Mouse (Mus musculus): Measurements from ENCODE around the gene Slc4a11. TPM values are rescaled to one million over a fixed set of nuclear protein-coding genes. Genes with fewer than 3 reads are reported as not detected.

Slc4a11 gene
- polyA plus RNA-seq, 1 experiment from 2014 or later: 0.53 TPM

- Histone ChIP-seq H3K27ac (no peak overlapping the region), H3K4me3 (ENCODE audit: inconsistent target) (no peak overlapping the region), H3K36me3 (ENCODE audit: inconsistent target) (peaks cover 6% of the 10 kb centered on the region; the same call in 1 of the 2 replicates), H3K79me2 (ENCODE audit: inconsistent target) (no peaks in the 10 kb centered on the region)
- WGBS (ENCODE audit: missing documents): 91% methylated on average over 9 of the region's 9 CpGs
Observed at GRCm38 (mm10) chr2:130704040-130705001, 7.0 kb upstream of the Slc4a11 start.

- WGBS (ENCODE audit: missing documents): 38% methylated on average over 9 of the region's 14 CpGs
- Histone ChIP-seq H3K79me2 (ENCODE audit: inconsistent target) (no peaks in the 10 kb centered on the region), H3K27ac (no peak overlapping the region), H3K4me3 (ENCODE audit: inconsistent target) (no peak overlapping the region), H3K36me3 (ENCODE audit: inconsistent target) (no peaks in the 10 kb centered on the region)
Observed at GRCm38 (mm10) chr2:130697821-130698266, 525 bp upstream of the Slc4a11 start.

GRCm38 (mm10) chr2:130696700-130697152, 593 bp downstream of the Slc4a11 start:
- Histone ChIP-seq H3K36me3 (ENCODE audit: inconsistent target) (no peaks in the 10 kb centered on the region), H3K4me3 (ENCODE audit: inconsistent target) (no peak overlapping the region), H3K27ac (no peak overlapping the region), H3K79me2 (ENCODE audit: inconsistent target) (no peaks in the 10 kb centered on the region)
- 4% methylated on average over 31 of the region's 31 CpGs for WGBS (ENCODE audit: missing documents)

GRCm38 (mm10) chr2:130693563-130693962, 3.8 kb downstream of the Slc4a11 start:
- no peak overlapping the region for H3K4me3 ChIP-seq (ENCODE audit: inconsistent target)
- no peaks in the 10 kb centered on the region for H3K36me3 ChIP-seq (ENCODE audit: inconsistent target)
- WGBS (ENCODE audit: missing documents): 87% methylated on average over 3 of the region's 3 CpGs
- no peak overlapping the region for H3K27ac ChIP-seq
- H3K79me2 ChIP-seq (ENCODE audit: inconsistent target): no peaks in the 10 kb centered on the region

- Histone ChIP-seq H3K79me2 (ENCODE audit: inconsistent target) (no peaks in the 10 kb centered on the region), H3K36me3 (ENCODE audit: inconsistent target) (peaks cover under 1% of the 10 kb centered on the region; the same call in 1 of the 2 replicates)
- 52% methylated on average over 2 of the region's 2 CpGs for WGBS (ENCODE audit: missing documents)
Observed at GRCm38 (mm10) chr2:130689011-130689410, 8.3 kb downstream of the Slc4a11 start.

GRCm38 (mm10) chr2:130685426-130685825, 11.9 kb downstream of the Slc4a11 start:
- peaks cover 31% of the 10 kb centered on the region; the same call in 1 of the 2 replicates for H3K36me3 ChIP-seq (ENCODE audit: inconsistent target)
- H3K27ac ChIP-seq: no peak overlapping the region
- H3K4me3 ChIP-seq (ENCODE audit: inconsistent target): no peak overlapping the region
- WGBS (ENCODE audit: missing documents): 95% methylated on average over 9 of the region's 9 CpGs
- H3K79me2 ChIP-seq (ENCODE audit: inconsistent target): no peaks in the 10 kb centered on the region

More at GRCm38 (mm10) chr2:130689011-130689410, 8.3 kb downstream of the Slc4a11 start:
- Histone ChIP-seq H3K4me3 (ENCODE audit: inconsistent target) (no peak overlapping the region), H3K27ac (no peak overlapping the region)

GRCm38 (mm10) chr2:130681531-130681930, 15.8 kb downstream of the Slc4a11 start:
- WGBS (ENCODE audit: missing documents): 88% methylated on average over 3 of the region's 3 CpGs
- Histone ChIP-seq H3K36me3 (ENCODE audit: inconsistent target) (peaks cover 70% of the 10 kb centered on the region), H3K27ac (no peak overlapping the region), H3K4me3 (ENCODE audit: inconsistent target) (no peak overlapping the region), H3K79me2 (ENCODE audit: inconsistent target) (no peaks in the 10 kb centered on the region)

GRCm38 (mm10) chr2:130679899-130680298, 17.4 kb downstream of the Slc4a11 start:
- no peak overlapping the region for H3K27ac ChIP-seq
- 95% methylated on average over 6 of the region's 6 CpGs for WGBS (ENCODE audit: missing documents)

GRCm38 (mm10) chr2:130679154-130679553, 18.2 kb downstream of the Slc4a11 start:
- no peak overlapping the region for H3K4me3 ChIP-seq (ENCODE audit: inconsistent target)
- H3K79me2 ChIP-seq (ENCODE audit: inconsistent target): no peaks in the 10 kb centered on the region
- 96% methylated on average over 12 of the region's 12 CpGs for WGBS (ENCODE audit: missing documents)
- no peak overlapping the region for H3K27ac ChIP-seq
- H3K36me3 ChIP-seq (ENCODE audit: inconsistent target): peaks cover 90% of the 10 kb centered on the region

More at GRCm38 (mm10) chr2:130679899-130680298, 17.4 kb downstream of the Slc4a11 start:
- H3K36me3 ChIP-seq (ENCODE audit: inconsistent target): peaks cover 85% of the 10 kb centered on the region
- no peak overlapping the region for H3K4me3 ChIP-seq (ENCODE audit: inconsistent target)
- H3K79me2 ChIP-seq (ENCODE audit: inconsistent target): no peaks in the 10 kb centered on the region

- Histone ChIP-seq H3K79me2 (ENCODE audit: inconsistent target) (no peaks in the 10 kb centered on the region), H3K36me3 (ENCODE audit: inconsistent target) (peaks cover 88% of the 10 kb centered on the region), H3K27ac (no peak overlapping the region), H3K4me3 (ENCODE audit: inconsistent target) (no peak overlapping the region)
- 95% methylated on average over 10 of the region's 10 CpGs for WGBS (ENCODE audit: missing documents)
Observed at GRCm38 (mm10) chr2:130677211-130677610, 20.1 kb downstream of the Slc4a11 start.

GRCm38 (mm10) chr2:130667559-130667958, 29.8 kb downstream of the Slc4a11 start, which contains the start of gene Itpa:
Itpa (plus strand) TSS chr2:130667610.
- H3K36me3 ChIP-seq (ENCODE audit: inconsistent target): peaks cover 18% of the 10 kb centered on the region
- H3K79me2 ChIP-seq (ENCODE audit: inconsistent target): peaks cover 35% of the 10 kb centered on the region
- under 1% methylated on average over 31 of the region's 31 CpGs for WGBS (ENCODE audit: missing documents)
- H3K27ac ChIP-seq: peak within 1 kb of the TSS; percentile 58
- H3K4me3 ChIP-seq (ENCODE audit: inconsistent target): peak within 1 kb of the TSS; percentile 95

- Histone ChIP-seq H3K27ac (peak within 1 kb of the TSS; percentile 77), H3K79me2 (ENCODE audit: inconsistent target) (peaks cover 16% of the 10 kb centered on the region), H3K4me3 (ENCODE audit: inconsistent target) (peak within 1 kb of the TSS; percentile 36), H3K36me3 (ENCODE audit: inconsistent target) (peaks cover 28% of the 10 kb centered on the region)
- WGBS (ENCODE audit: missing documents): 0% methylated on average over 40 of the region's 40 CpGs
Observed at GRCm38 (mm10) chr2:130664102-130664701, 33.1 kb downstream of the Slc4a11 start, which contains the start of gene Ddrgk1. Ddrgk1 (minus strand) TSS chr2:130664659.

- peak overlapping the region; percentile 36; the same call in 1 of the 2 replicates for H3K4me3 ChIP-seq (ENCODE audit: inconsistent target)
- H3K36me3 ChIP-seq (ENCODE audit: inconsistent target): peaks cover 37% of the 10 kb centered on the region
- H3K79me2 ChIP-seq (ENCODE audit: inconsistent target): peaks cover 7% of the 10 kb centered on the region
- WGBS (ENCODE audit: missing documents): 89% methylated on average over 11 of the region's 11 CpGs
- peak overlapping the region; percentile 77; the same call in 1 of the 2 replicates for H3K27ac ChIP-seq
Observed at GRCm38 (mm10) chr2:130663342-130663741, 34.0 kb downstream of the Slc4a11 start.

GRCm38 (mm10) chr2:130658530-130658929, 38.8 kb downstream of the Slc4a11 start:
- Histone ChIP-seq H3K36me3 (ENCODE audit: inconsistent target) (peaks cover 82% of the 10 kb centered on the region), H3K79me2 (ENCODE audit: inconsistent target) (no peaks in the 10 kb centered on the region), H3K4me3 (ENCODE audit: inconsistent target) (no peak overlapping the region), H3K27ac (no peak overlapping the region)
- 96% methylated on average over 10 of the region's 10 CpGs for WGBS (ENCODE audit: missing documents)
